Mouse (Mus musculus) G1E (cell line): ENCODE results near the gene Rbsn.

Experiments used
- CTCF ChIP-seq: IDR thresholded peaks from 2 replicates; pipeline ENCODE4 v1.5.1; 2012; ENCODE audit warnings: low read depth, low read length, inconsistent platforms, mixed read lengths
- GATA1 ChIP-seq: IDR thresholded peaks from 2 replicates; pipeline ENCODE4 v1.6.1; 2012; ENCODE audit warnings: borderline replicate concordance, low read length, inconsistent platforms, mixed read lengths
- GATA2 ChIP-seq: IDR thresholded peaks from 2 replicates; pipeline ENCODE4 v1.6.1; 2012; ENCODE audit warnings: low read depth, low read length, inconsistent platforms, borderline replicate concordance
- POLR2AphosphoS5 ChIP-seq: IDR thresholded peaks from 2 replicates; pipeline ENCODE4 v1.6.1; 2012; ENCODE audit warnings: low read depth, low read length, inconsistent platforms; ENCODE audit not compliant: insufficient replicate concordance
- TAL1 ChIP-seq: conservative IDR thresholded peaks from 2 replicates; pipeline ENCODE4 v1.6.1; 2012; ENCODE audit warnings: low read depth, low read length, inconsistent platforms, mixed read lengths

DNA sequence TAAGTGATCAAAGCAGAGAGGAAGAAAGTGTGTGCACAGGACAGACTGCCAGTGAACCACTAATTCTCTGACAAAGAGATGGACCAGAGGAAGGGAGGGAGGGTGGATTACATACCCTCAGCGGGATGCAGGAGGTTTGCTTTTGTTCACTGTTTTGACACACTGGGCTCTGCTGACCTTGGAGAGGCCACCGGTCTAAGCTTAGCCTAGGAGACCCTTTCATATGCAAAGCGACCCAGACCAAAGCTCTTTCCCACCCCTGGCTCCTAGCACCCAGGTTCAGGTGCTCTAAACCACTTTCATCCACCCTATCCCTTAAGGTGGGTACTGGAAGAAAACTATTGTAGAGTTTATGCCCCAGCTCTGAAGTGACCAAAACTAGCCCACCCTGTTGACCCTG lies 31.6 kb upstream of the Rbsn start:
- no peak for TF ChIP-seq CTCF
- no peak for TF ChIP-seq TAL1
- no peak for TF ChIP-seq GATA1
- TF ChIP-seq POLR2AphosphoS5, result no peak
- no peak for TF ChIP-seq GATA2
